Mouse (Mus musculus) testis, postnatal 10 days (tissue): Measurements from ENCODE around the gene Rnf145.
"Not testable (repeated sequence)": the region's sequence is repeated elsewhere in the genome, so short reads cannot be mapped to it uniquely, and the experiment has no call there.

Experiments
- DNase-seq: peaks from one replicate; pipeline ENCODE4 v3.0.0; 2021; ENCODE audit warnings: low spot score

Gene Rnf145

DNA sequence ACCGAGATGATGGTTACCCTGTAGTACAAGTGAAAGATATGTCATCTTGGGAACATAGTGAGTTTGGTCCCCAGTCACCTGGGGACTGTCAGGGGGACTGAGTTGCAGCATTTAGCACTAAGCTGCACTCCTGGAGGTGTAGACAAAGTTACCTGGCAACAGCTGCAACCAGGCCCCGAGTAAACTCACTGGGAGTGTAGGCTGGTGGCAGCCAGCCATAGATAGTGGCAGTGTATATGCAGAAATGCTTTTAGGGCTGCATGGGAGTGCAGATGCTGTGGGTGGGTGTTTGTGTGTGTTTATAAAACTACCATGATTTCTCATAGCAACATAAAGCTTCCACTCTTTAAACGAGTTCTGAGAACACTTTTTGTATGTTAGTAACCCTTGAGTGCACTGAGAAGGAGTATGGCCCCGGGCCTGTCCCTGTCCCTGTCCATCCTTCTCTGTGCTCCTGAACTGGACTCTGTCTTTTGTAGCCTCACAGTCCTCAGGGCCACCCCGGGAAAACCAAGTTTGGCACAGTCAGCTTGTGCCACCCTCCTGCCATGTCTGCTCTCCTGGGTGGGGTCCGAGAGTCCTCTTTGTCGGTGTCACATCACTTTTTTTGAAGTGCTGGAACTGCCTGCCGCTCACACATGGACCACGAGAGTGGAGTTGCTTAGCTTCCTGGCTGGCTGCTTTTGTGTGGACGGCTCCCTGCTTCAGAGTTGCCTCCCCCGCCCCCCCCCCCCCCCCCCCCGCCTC is 43.8 kb downstream of the Rnf145 start:
- DNase-seq = no peak

DNA sequence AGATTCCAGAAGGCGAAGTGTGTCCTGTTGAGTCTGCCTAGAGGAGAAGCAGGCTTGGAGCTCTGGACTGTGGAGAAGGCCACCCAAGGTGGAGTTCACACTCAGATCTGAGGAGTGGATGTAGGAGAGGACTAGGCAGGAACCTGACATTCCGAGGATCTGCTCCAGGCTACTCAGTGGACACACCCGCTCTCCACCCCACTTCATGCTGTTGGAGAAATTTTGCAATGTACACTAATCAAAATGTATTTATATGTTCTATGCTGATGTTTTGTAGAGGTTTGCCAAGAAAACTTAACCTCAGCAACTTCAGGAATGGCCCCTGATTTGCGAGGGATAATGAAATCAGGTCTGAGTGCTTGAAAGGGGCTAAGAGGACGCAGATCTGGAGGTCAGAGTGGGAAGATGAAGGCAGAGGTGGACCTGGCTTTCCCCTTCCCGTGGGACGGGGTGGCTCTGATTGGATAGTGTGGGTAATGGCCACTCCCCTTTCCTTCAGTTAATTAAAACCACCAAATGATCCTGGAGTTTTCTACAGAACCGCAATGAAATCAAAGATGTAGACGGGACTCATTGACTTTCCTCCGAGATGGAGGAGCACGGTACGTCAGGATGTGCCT is 45.6 kb downstream of the Rnf145 start:
- no peak for DNase-seq

DNA sequence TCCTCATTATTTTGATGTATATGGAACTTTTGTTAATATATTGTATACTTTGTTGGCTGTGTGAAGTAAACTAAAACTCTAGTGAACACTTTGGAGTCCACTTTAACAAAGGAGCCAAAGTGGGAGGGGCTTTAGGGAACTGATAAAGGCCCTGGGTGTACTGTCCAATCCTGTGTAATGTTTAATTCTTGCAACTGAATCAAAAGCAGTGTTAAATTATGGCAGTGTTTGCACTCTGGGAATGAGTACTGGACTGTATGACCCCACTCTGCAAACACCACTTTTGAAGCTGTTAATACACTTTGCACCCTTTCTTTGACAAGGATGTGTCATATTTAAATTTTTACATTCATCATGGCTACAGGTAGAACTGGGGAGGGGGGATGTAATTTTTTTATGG is 46.2 kb downstream of the Rnf145 start:
- no peak for DNase-seq

DNA sequence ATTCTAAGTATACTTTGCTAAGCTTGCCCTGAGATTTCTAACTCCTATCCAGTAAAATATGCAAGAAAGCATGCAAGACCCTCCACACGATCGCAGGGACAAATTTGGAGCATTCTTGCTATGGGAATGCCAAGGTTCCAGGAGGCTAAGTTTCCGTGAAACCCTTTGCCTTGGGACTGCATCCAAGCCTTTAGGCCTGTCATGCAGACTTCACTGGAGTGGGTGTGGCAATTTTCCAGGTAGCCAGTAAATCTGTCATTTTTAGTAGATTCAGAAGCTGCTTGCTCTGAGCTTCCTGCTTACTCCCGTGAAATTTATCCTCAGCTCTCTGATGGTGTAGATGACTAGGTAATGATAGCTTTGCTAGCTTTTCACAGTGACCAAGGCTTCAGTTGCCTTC is 51.6 kb downstream of the Rnf145 start:
- DNase-seq = not testable (repeated sequence)

DNA sequence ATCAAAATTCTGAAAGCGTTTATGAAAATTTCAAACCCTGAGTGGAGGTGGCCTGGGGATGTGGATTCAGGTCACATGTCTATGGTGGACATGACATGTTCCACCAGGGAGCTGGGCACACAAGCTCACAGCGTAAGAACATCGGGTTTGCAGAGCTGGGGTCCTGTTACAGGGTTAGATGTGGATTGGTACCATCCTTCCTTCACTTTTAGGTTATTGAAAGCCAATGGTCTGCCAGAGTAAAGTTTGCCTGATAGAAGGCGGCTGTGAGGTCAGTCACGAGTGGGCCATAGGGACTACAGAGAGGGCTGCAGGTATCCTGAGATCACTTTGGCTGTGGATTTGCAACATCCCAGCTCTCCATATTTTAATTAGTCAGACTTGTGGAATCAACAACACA is 54.0 kb downstream of the Rnf145 start:
- no peak for DNase-seq

DNA sequence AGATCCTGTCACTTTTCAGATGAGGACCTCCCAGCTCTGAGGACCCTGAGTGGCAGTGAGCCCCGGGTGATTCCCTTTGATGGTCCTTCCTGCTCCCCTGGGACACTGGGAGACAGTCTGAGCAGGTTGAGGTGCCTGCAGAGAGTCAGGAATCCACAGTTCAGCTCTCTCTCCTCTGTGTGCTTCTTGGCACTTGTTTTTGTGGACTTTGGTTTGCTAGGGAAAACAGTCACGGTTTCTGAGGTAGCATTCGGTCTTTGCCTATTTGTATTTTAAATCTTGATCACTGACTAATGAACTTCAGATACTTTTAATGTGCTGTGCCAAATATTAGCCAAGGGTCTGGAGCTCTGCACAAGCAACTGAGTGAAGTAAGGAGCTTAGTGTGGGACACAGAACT is 54.6 kb downstream of the Rnf145 start:
- DNase-seq = no peak

DNA sequence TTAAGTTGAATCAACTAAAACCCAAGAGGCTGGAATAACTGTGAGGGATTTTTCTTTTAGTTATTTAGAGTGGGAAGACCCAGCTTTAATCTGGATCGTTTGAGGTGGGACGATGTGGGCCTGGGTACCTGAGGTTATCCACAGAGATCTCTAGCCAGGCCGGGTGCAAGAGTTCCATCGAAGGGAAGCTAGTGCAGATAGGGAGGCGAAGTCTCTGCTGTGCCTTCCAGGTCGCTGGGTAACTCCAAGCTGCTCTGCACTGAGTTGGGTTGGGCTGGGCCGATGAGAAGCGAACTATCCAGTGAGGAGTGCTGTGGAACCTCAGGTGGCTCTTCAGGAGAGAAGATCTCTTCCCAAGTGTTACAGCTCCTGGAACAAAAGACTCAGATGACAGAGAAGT is 55.6 kb downstream of the Rnf145 start:
- DNase-seq = no peak

DNA sequence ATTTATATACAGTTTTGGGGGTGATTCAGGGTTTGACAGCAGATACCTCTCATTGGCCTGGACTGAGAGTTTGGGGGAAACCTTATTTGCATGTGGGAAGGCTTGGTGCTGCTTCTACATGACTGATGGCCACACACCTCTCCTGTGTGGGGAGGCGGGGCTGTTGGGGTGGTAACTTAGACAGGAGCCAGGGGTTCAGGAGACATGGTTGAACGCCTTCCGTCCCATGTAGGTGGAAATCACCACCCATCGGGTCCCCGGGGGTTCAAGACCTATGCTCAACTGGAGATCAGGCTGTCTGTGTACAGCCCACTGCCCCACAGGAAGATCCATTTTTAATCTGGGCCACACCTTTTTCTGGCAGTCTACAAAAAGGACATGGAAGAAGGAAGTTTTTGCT is 56.1 kb downstream of the Rnf145 start:
- DNase-seq = no peak

DNA sequence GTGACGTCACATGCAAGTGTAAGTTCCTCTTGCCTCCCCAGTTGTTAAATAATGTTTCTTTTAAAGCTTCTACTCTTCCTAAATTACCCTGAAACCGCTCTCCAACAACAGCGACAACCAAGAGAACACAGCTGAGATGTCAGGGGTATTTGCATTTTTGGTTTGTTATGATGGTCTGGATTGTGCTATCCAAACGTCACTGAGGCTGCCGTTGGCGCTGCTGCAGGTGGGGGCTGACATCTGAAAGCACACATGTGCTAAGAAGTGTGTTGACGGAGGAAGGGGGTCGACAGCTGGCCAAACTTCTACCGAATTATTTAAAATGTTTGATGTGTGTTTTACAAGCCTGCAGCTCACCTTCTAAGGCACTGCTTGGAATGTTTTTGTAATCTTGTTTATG is 59.1 kb downstream of the Rnf145 start:
- no peak for DNase-seq

DNA sequence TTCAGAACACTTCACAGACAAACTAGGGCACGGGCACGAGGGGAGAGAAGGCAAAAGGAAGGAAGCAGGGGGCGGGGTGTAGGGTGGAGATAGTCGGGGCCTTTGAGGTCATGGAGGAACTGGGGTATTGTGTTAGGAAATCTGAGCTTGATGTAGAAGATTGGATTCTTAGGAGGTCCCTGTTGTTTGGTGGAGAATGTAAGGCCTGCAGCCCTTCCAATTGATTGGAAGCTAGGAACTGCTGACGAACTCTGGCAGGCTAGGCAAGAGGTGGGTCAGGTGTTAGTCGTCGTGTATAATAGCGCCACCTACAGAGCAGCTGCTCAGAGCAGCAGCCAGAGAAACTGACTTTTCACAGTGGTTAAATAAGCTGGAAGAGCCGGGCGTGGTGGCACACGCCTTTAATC is 62.5 kb downstream of the Rnf145 start:
- DNase-seq = no peak

DNA sequence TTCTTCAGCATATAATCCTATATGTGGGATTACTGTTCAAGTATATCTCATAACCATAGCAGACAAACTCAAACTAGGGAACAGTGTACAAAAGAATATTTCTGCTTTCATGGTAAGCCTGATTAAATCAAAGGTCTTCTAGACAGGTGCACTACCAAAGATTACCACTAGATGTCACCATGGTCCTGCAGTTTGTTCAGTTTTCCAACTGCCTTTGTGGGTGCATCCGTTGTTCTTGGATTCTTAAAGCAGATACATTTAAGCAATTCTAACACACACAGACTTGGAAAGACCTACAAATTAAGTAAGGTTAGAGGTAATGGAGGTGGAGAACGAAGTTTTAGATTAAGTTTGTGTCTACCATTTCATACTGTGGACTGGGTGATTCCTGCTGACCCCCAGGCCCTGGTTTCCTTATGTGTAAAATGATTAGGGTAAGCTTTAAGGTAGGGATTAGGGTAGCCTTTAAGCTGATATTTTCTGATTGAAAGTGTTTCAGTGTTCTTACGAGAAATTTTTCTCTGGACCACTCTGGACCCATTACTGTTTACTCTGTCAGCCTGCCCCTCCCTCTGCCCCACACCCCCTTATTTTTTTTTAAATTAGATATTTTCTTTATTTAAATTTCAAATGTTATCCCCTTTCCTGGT is 67.4 kb downstream of the Rnf145 start:
- peak; percentile 73 for DNase-seq

DNA sequence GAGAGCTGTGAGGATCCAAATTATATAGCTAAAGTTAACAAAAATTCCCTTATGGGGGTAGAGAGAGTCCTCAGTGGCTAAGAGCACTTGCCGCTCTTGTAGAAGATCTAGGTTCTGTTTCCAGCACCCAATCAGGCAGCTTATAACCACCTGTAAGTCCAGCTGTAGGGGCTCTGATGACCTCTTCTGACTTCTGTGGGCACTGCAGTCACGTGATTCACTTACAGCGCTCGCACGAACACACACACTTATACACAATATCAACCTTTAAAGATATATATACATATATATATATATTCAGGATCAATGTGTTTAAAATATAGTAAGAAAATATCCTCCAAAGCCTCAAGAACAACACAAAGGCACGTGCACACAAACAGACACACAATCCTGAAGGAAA is 74.3 kb downstream of the Rnf145 start:
- no peak for DNase-seq

DNA sequence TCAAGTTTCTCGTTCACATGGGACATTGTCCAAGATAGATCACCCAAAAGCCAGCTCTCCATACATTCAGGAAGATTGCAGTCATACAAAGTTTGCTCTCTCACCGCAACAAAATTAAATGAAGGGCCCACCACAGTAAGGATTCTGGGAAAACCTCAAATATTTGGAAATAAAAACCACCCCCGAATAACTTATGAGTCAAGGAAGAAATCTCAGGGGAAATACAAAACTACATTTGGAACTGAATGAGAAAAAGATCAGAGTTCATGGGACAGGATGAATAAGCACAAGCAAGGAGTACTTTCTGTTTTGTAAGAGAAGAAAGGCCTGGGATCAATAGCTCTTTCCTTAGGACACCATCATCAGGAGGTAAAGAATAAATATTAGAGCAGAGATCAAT is 76.0 kb downstream of the Rnf145 start:
- no peak for DNase-seq

DNA sequence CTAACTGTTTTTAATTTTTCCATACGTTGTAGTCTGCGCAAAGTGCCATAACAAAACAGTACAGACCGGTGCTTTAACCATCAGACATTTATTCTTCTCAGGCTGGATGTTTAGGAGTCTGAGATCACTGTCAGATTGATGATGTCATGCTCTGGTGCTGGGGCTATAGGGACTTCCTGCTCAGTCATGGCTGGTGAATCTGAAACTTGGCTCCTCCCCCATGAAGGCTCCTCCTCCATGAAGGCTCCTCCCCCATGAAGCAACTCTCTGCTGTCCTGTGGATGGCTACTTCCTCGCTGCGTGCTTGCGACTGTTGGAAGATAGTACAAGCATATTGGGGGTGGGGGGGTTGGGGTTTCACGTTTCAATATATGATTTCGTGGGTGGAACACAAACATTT is 88.1 kb downstream of the Rnf145 start:
- DNase-seq = no peak

DNA sequence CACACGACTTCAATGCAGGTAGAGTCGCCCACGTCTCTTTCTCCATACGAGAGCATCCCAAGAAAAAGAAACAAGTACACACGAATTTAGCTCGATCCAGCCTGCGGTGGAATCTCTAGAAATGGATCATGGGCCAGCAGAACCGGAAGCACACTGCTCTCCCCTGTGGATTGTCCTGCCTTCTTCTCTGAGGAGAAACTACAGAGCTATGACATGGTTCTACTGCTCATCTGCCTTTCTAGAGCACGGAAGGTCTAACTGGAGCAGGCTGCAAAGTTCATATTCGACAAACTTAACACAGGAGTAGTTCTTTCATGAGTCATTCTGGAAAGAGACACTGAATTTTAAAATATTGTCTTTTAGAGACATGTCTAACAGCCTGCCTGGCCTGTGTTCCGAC is 89.9 kb downstream of the Rnf145 start:
- no peak for DNase-seq

DNA sequence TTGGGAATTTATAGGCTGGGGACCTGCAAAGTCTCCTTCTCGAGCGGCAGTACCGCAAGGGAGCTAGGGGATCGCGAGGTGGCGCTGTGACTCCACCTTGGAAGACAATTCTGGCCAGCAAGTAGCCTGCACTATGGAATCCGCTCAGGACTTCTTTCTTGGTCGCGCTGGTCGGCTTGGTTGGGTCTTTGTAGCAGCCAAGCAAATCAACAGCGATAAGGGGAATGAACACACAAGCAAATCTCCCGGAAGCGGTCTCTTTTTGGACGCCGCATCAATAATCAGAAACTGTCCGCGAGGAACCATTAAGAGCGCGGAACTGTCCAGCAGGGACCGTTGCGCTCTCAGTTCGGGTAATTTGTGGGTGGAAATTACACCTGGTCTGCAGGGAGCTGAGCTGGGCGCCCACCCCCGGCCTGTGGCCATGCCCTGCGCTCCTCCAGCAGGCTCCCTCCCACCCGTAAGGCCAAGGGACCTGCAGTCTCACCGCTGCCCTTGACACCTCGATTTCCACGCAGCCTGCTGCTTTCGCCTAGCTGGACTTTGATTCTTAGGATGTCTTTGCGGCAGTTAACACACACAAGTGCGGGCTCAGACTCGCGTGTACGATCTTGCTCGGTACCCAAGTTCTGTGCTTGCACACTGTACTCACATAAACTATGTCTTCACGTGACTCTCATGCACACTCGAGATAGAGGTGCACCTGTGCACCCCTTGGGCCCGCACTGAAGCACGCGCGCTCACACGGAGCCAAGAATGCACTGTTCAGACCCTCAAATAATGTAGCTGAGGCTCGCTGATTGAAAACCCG is 92.4 kb downstream of the Rnf145 start:
- peak; percentile 95 for DNase-seq

DNA sequence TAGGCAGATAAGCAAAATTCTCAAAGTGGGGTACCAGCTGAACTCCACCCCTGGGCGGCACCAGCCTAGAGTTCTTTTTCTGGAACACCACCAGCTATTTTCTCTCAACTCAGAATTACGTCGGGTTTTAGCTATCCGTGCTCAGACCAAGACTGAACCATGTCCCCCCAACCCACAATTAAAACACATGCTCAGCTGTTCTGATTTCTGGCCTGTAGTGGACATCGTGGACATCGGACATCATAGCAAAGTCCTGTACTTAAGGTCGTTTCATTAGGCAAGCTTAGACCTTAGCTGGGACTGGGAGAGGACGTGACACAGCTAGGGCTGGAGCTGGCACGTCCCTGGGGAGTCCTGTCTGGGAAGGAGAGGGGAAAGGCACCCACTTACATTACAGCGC is 93.4 kb downstream of the Rnf145 start:
- no peak for DNase-seq

DNA sequence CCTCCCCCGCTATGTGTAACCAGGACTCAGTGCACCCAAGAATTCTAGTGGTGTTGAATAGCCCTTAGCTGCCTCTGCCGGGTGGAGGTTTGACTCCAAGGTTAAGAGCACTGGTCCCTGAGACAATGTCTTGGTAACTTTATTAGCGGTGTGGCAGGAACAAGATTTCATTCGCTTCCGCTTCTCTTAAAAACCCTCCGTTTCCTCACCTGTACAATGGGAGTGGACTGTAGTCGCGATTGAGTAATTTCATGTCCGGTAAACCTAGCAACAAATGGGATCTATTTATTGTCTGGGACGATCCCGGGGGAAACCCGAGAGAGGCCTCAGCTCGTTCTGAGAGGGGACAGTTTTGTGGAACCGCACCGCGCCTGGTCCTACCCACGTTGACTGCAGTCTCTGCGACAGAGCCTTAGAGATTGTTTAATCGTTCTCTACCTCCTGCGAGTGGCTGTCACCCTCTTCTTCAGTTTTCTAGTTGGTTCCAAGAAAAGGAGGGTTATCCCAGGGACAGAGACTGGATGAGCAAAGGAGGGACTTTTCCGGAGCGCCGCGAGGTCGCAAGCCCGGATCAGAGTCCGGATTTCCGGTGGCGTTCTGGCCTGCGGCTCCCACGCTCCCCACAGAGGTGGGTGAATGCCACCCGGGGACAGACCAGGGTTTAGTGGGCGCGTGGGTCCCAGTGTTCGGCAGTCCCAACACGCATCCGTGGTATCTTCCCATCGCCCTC is 94.1 kb downstream of the Rnf145 start:
- DNase-seq = peak; percentile 48

DNA sequence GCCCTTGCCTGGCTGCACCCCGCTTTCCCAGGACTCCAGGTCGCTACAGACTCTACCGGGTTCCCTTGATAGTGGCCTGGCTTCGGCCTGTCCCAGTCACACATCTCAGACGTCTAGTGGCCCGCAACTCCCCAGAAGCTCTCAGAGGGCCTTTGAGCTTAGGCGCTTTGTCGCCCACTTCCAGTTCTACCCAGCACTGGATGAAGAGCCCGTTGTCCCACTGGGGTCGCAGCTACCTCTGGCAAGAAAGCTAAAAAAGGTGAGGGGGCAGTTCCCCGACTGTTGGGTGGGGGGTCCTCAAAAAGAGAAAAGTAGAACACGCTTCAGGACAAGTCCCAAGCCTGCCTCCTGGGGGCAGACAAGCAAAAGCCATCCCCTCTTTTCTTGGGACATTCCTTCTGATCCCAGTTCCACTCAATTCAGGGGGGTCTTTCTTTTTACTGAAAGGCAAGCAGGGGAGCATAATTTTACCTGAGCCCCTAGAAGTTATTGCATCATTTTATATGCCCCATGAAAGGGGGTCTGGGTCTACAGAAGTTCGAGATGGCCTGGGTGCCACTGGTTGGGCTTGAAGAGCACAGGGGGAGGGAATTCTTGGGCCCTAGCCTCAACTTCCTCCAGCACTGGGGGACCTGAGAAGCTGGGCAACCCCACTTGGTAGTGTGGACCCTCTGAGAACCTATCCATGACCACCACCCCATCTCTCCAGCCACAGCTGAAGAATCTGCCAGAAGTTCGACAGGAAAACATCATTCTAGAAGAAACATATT is 94.8 kb downstream of the Rnf145 start:
- DNase-seq = no peak
